Mouse (Mus musculus) retina, adult 2 months (tissue): ENCODE results near the gene C1ql1.
"Not testable (repeated sequence)": the region's sequence is repeated elsewhere in the genome, so short reads cannot be mapped to it uniquely, and the experiment has no call there.

ENCODE experiments used
- DNase-seq: peaks from one replicate; pipeline ENCODE4 v3.0.0-alpha.2; 2012; ENCODE audit warnings: low read depth, low spot score

Gene C1ql1

DNA sequence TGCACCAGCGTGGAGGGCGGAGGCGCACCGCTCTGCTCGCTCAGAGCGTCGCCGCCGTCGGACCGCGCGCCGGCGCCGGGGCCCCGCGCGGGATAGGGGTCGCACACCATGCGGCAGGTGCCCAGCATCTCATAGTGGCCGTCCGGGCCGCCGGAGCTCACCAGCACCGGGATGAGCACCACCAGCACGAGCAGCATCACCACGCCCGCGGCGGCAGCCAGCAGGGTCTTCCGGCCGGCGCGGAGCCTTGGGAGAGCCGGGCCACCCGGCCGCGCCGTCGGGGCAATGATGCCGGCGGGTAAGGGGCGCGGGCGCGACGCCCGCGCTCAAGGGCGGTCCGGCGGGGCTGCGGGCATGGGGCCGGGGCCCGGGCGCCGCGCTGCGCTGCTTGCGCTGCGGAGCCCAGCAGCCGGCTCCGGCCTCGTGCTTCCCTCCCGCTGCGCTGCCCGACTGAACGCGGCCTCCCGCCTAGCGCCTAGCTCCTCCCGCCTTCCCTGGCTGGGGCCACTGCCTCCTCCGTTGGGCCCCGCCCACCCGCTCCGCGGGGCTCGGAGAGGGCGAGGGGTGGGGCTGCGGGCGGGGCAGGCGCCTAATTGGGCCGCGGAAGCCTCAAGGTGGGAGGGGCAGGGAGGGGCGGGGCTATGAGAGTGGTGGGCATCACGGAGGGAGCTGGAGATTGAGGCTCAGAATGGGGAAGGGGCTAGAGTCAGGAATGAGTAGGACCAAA lies at the start of gene C1ql1:
Gene C1ql1, minus strand, starts transcription at position 424 of the 727 bp plus-strand sequence.
- DNase-seq = peak; percentile 29

DNA sequence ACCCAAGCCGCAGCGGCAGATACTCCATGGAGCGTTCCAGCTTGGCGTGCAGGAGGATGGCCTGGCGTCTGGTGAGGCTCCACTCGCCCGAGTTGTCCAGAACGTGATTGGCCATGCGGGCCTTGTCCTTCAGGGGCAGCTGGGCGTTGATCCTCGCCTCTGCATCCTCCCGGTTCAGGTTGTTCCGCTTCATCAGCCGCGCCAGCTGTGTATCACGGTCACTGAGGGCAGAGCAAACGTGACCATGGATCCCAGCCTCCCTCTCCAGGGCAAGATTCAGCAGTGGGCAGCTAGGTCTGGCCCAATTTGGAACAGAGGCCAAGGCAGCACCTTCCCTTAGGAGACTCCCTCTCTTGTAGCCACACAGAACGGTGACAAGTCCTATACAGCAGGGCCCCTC lies 48.5 kb upstream of the C1ql1 start:
- DNase-seq = no peak

DNA sequence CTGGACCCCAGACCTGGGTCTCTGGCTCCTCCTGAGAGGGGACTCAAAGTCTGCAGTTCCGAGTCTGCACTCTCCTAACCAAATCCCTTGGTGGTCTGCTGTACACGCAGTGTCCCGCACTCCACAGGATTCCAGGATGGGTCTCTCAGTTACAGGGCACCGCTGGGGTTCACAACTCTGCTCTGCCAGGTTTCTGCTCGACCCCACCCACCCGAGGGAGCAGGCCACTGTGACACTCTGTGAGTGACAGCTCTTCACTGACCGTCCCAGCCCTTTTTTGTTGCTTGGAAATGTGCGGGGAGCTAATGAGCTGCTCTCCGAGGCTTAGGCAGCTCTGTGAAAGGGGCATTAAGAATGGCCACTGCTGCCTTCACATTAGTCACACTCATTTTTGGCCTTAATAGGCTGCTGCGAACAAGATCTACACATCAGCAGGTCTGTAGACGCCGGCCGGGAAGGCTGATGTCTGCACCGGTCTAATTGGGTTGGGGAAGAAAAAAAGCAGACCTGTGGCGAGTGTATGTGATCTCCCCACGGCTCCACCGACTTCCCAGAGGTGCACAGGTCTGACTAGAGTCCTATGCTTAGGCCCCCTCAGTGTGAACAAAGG lies 47.0 kb upstream of the C1ql1 start:
- no peak for DNase-seq

- peak; percentile 55 for DNase-seq
Measured at GRCm38 (mm10) chr11:102992940-102993339, 46.5 kb upstream of the C1ql1 start.

DNA sequence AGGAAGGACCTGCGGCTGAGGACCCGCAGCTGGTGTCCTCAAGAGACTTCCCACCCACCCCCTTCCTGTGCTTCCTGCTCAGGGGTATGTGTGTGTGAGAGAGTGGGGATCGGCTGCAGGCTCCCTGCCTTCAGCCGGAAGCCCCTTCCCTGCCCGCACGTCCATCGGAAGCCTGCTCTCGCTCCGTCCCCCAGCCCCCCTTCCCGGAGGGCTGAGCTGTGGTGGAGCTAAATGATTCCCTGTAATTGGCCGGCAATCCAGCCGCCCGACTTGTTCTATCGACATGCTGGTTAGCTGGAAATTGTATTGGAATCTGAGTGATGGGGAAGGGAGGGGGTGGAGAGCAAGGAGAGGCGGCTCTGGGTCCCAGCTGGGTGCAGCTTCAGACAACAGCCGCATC lies 45.2 kb upstream of the C1ql1 start:
- DNase-seq = no peak

DNA sequence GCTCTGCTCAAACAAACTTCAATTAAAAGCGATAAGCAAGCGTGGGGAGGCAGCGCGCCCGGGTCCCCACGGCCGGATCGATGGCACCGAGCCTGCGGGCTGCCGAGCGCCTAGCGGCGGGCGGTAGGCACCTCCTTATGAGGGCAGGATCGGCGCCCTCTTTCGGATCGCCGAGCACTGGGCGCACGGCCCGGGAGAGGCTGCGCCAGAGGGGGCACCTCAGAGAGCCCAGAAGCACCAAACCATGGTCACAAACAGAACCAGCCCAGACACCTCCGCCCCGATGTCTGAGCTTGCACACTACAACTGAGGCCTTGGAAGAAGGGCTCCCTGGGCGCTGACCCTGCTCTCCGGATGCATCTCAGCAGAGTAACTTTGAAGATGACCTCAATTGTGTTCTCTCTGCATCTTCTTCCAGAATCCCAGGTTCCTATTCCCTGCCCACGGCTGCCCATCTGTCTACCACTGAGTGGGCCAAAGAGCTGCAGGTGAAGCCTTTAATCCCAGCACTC lies 43.7 kb upstream of the C1ql1 start:
- no peak for DNase-seq

GRCm38 (mm10) chr11:102989641-102990151 lies 43.2 kb upstream of the C1ql1 start:
- no peak for DNase-seq

- no peak for DNase-seq
Measured at GRCm38 (mm10) chr11:102985160-102985559, 38.7 kb upstream of the C1ql1 start.

DNA sequence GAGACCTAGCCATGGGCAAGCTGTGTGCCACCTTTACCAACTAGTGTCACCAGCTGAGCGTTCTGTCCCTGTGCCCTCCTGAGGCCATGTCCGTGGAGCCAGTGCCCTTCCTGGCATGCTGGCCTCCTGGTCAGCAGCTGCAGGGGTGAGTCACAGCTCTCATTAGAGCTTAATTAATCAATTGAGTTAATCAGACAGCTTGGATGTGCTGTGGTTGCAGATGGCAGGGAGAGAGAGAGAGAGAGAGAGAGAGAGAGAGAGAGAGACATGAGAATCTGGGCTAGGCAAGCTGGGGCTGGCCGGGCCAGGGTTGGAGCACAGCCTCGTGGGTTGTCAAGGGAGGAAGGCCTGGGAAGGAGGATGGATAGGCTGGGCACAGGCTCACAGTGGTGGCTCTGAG lies 38.1 kb upstream of the C1ql1 start:
- no peak for DNase-seq

- no peak for DNase-seq
Measured at GRCm38 (mm10) chr11:102984086-102984485, 37.6 kb upstream of the C1ql1 start.

GRCm38 (mm10) chr11:102981151-102981890 lies 34.8 kb upstream of the C1ql1 start:
- no peak for DNase-seq

GRCm38 (mm10) chr11:102978052-102978666 lies 31.7 kb upstream of the C1ql1 start:
- no peak for DNase-seq

DNA sequence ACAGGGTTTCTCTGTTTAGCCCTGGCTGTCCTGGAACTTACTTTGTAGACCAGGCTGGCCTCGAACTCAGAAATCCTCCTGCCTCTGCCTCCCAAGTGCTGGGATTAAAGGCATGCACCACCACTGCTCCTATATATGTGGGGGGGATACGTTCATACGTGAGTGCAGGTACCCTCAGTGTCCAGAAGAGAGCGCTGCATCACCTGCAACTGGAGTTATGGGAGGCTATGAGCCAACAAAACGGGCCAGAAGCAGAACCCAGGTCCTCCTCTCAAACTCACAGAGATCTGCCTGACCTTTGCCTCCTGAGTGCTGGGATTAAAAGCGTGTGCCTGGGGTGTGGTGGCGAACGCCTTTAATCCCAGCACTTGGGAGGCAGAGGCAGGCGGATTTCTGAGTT lies 29.5 kb upstream of the C1ql1 start:
- not testable (repeated sequence) for DNase-seq

GRCm38 (mm10) chr11:102972326-102972725 lies 25.8 kb upstream of the C1ql1 start:
- DNase-seq = no peak

GRCm38 (mm10) chr11:102971604-102972003 lies 25.1 kb upstream of the C1ql1 start:
- no peak for DNase-seq

GRCm38 (mm10) chr11:102964547-102965091 lies 18.1 kb upstream of the C1ql1 start:
- DNase-seq = no peak

DNA sequence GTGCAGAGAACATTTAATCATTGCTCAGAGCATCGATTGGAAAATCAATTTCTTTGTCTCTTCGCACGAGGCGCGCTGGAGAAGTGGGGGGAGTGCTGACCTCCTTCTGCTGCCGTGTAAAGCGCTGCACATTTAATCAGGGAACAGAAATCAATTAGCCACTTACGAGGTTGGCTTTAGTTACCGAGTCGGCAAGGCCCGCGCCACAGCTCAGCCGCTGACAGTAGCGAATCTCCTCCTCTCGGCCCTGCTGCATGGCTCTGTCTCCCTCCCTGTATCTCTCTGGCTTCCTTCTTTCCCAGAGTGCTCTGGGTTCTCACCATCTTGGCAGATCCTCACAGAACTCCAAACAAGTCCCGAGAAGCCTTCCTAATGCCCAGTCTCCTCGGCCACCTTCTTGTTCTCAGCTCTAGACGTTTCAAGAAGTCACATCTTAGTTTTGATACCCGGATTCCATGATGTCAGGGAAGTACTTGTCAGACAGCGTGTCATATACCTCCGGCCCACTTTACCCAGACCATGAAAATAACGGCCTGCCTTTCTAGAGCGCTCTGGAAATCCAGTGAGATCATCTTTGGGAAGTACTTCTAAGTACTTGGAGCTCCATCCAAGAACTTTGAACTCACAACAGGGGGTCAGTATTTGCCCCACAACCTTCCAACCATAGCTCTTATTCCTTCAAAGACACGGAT lies 17.5 kb upstream of the C1ql1 start:
- no peak for DNase-seq

- no peak for DNase-seq
Measured at GRCm38 (mm10) chr11:102963246-102963854, 16.9 kb upstream of the C1ql1 start.

DNA sequence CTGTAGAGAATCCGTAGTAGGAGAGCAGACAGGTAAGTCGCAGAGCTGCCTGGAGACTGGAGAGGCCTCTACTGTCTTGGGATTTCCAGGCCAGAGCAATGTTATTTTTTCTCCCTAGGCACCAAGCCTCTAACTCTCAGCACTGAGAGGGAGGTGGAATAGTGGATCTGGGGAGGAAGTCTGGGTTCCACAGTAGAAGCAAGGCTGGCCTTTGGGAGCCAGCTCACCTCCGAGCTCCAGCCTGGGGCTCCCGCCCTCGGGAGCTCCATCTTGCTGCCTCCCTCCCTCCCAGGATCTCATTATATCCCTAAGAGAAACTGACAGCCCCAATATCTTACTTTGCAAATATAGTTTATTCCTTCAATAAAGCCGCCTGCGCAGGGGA lies 16.4 kb upstream of the C1ql1 start:
- no peak for DNase-seq

DNA sequence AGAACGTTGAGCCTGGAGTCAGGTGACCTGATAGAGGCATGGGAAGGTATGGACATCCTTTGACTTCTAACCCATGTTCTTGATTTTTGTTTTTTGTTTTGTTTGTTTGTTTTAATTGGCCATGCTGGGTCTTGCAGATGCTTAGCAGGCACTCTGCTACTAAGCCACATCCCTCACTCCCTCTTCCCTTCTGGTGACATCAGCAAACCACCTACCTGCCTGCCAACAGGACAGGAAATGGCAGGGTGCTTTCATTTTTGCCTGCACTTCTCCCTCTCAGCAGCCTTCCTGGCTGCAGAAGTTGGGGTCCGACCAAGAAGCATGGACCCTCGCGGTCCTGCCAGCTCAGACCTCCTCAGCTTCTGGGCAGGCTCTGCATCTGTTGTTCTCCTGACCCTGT lies 14.6 kb upstream of the C1ql1 start:
- DNase-seq = no peak

GRCm38 (mm10) chr11:102958870-102959269 lies 12.4 kb upstream of the C1ql1 start:
- no peak for DNase-seq
